14 mouse cellular contexts compared by ENCODE assay signal in genomic region chr5:111660447-111660846, GRCm38 (mm10).
DNase-seq lines count a peak whose midpoint lies in the region; ATAC-seq and TF ChIP-seq lines count a peak whose summit lies in the region.
"Had no signal": no experiment of that assay in that cellular context is flagged by ENCODE, and none has a peak within 500 bp of the region (broad histone marks: within the 10 kb centered on the region; RNA-seq: fewer than 3 reads in every experiment).

No protein-coding gene starts in this region.

- WGBS in forebrain, postnatal 0 days: 17% methylated on average over 10 of the region's 10 CpGs
- 16% methylated on average over 10 of the region's 10 CpGs for WGBS in midbrain, embryonic 12.5 days
- WGBS in heart, embryonic 10.5 days: 68% methylated on average over 10 of the region's 10 CpGs

- H3K27me3 ChIP-seq in forebrain, postnatal 0 days (ENCODE audit: insufficient read depth, low read length): no peaks in the 10 kb centered on the region
- H3K27me3 ChIP-seq in midbrain, embryonic 12.5 days: peaks cover 34% of the 10 kb centered on the region
- peaks cover 45% of the 10 kb centered on the region for H3K27me3 ChIP-seq in heart, embryonic 10.5 days (ENCODE audit: insufficient read depth, poor library complexity, severe bottlenecking)
- H3K27me3 ChIP-seq: embryonic facial prominence, embryonic 15.5 days; liver, embryonic 13.5 days had no signal

- DNase-seq in right cerebral cortex, postnatal 4 days: peak; percentile 34
- DNase-seq in right cerebral cortex, postnatal 25 days: no peak
- DNase-seq in forebrain, postnatal 0 days: peak; percentile 68
- DNase-seq in retina, postnatal 7 days (ENCODE audit: low read depth, low spot score): peak; percentile 20
- DNase-seq in liver: no peak
- no peak for DNase-seq in spleen, postnatal 14 days (ENCODE audit: low spot score in 2 of 2)
- DNase-seq in heart, embryonic 10.5 days (ENCODE audit: low spot score): no peak
- DNase-seq: kidney, postnatal 36 days; liver, embryonic 13.5 days; thymus, adult 18-20 months had no signal

- no peaks in the 10 kb centered on the region for H3K9me3 ChIP-seq in forebrain, postnatal 0 days (ENCODE audit: low read length)
- H3K9me3 ChIP-seq in midbrain, embryonic 12.5 days: peaks cover 8% of the 10 kb centered on the region; the same call in 1 of the 2 replicates
- no peaks in the 10 kb centered on the region for H3K9me3 ChIP-seq in heart, embryonic 10.5 days
- H3K9me3 ChIP-seq: embryonic facial prominence, embryonic 15.5 days; liver, embryonic 13.5 days had no signal

- H3K36me3 ChIP-seq in forebrain, postnatal 0 days (ENCODE audit: insufficient read depth): no peaks in the 10 kb centered on the region
- H3K36me3 ChIP-seq in midbrain, embryonic 12.5 days: no peaks in the 10 kb centered on the region
- H3K36me3 ChIP-seq in heart, embryonic 10.5 days: no peaks in the 10 kb centered on the region
- H3K36me3 ChIP-seq: embryonic facial prominence, embryonic 15.5 days; liver, embryonic 13.5 days had no signal

- H3K27ac ChIP-seq in forebrain, postnatal 0 days (ENCODE audit: low read depth, low read length): peak overlapping the region; percentile 67
- peak overlapping the region; percentile 90 for H3K27ac ChIP-seq in midbrain, embryonic 12.5 days (replicated peaks)
- H3K27ac ChIP-seq in heart, embryonic 10.5 days: no peak overlapping the region
- H3K27ac ChIP-seq: embryonic facial prominence, embryonic 15.5 days; liver, embryonic 13.5 days; macrophage had no signal

- no peak for TF ChIP-seq CTCF in forebrain, postnatal 0 days (IDR thresholded peaks at IDR 0.05; ENCODE audit: low read depth)

- peak overlapping the region; percentile 37; the same call in 1 of the 2 replicates for H3K9ac ChIP-seq in forebrain, postnatal 0 days
- H3K9ac ChIP-seq in midbrain, embryonic 12.5 days (replicated peaks): no peak overlapping the region; the same call in 1 of the 2 replicates
- H3K9ac ChIP-seq: embryonic facial prominence, embryonic 15.5 days; liver, embryonic 13.5 days had no signal

- ATAC-seq in forebrain, postnatal 0 days: peak; percentile 69
- ATAC-seq in midbrain, embryonic 12.5 days (ENCODE audit: low FRiP score, low read depth): peak; percentile 91
- ATAC-seq: inflammation-experienced regulatory T-cells, adult 6 months had no signal

- H3K4me1 ChIP-seq in forebrain, postnatal 0 days (ENCODE audit: insufficient read depth): peaks cover 10% of the 10 kb centered on the region
- H3K4me1 ChIP-seq in midbrain, embryonic 12.5 days: peaks cover 39% of the 10 kb centered on the region
- peaks cover 12% of the 10 kb centered on the region for H3K4me1 ChIP-seq in heart, embryonic 10.5 days
- H3K4me1 ChIP-seq: liver, embryonic 13.5 days had no signal

- no peak overlapping the region for H3K4me3 ChIP-seq in forebrain, postnatal 0 days (ENCODE audit: low read depth, low read length)
- no peak overlapping the region for H3K4me3 ChIP-seq in midbrain, embryonic 12.5 days
- no peak overlapping the region for H3K4me3 ChIP-seq in heart, embryonic 10.5 days
- H3K4me3 ChIP-seq: embryonic facial prominence, embryonic 15.5 days; liver, embryonic 13.5 days had no signal

- H3K4me2 ChIP-seq in forebrain, postnatal 0 days (ENCODE audit: low read depth): no peak overlapping the region
- peak overlapping the region; percentile 31 for H3K4me2 ChIP-seq in midbrain, embryonic 12.5 days (replicated peaks)
- H3K4me2 ChIP-seq: embryonic facial prominence, embryonic 15.5 days; liver, embryonic 13.5 days had no signal

Comparison
In these comparisons a context has a peak if more than half of its experiments do, and no peak if none do; other contexts are left out.
1. DNase-seq: peak in right cerebral cortex, postnatal 4 days (single experiment), forebrain, postnatal 0 days (single experiment) and retina, postnatal 7 days (single experiment); none in right cerebral cortex, postnatal 25 days (single experiment), liver (single experiment), spleen, postnatal 14 days (0 of 2) and heart, embryonic 10.5 days (single experiment).